Mouse (Mus musculus): ENCODE data around the gene Tgfbr3.

Gene Tgfbr3

DNA sequence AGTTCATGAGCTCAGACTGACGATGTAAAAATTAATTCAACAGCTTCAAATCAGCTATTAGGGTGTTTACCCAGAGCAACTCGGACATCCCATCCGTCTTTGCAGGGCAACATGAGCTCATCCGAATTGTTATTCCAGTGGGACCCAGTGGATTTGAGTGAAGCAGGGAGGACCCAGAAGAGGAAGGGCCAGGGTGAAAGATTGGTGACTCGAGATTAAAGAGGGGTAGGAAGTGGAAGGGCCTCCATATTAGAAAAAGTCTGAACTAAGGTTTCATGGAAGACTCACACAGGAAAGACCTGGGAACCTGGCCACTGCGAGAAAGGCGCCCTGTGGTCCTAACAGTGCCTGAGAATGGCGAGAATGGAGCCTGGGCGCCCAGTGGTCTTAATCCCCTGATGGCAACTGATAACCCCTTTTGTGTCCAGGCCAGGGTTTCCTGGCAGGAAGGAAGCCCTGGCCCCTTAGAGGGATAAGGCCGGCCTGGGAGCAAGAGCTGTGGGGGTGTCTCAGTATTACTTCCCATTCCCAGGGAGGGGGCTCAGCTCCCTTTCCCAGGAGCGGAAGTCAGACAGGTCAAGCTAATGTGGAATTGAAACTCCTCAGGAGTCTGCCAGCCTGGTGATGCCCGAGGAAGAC, 208.3 kb downstream of the Tgfbr3 start:
- DNase-seq (ENCODE audit: low spot score in 2 of 2): no peak

DNA sequence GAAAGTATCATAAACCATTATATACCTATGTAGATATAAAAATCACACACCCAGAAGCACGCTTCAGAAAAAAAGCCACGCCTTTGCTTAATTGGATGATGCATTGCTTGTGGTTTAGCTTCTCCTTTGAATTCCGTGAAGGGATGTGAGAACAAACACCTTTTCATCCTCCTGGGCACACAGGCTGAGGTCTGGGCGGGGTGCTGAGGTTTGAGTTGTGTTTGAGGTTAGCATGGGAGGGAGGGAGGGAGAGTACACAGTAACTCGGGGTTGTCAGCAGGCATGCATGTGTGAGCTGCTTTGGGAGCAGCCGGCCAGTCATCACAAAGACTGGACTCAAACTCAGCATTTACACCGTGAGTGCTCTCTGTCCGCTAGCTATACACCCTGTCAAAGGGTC, 209.5 kb downstream of the Tgfbr3 start:
- no peak for DNase-seq (ENCODE audit: low spot score in 2 of 2)

DNA sequence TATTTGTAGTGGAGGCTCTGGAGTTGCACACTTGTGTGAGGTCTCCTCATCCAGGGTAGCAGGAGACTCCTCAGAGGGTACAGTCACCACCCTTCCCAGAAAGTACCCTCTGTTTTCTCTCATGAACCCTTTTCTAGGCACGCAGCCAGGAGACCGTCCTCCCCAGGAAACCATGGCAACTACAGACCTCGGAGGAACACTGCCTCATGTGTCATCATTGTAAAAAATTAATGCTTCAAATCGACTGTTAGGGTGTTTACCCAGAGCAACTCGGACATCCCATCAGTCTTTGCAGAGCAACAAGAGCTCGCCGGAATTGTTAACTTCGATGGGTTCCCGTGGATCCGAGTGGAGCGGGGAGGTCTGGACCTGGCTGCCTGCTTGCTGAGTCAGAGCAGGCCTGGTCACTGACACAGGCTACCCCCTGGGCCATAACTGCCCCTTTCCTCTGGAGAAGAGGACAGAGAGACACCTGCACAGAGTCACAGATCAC, 210.2 kb downstream of the Tgfbr3 start:
- no peak for DNase-seq (ENCODE audit: low spot score in 2 of 2)

DNA sequence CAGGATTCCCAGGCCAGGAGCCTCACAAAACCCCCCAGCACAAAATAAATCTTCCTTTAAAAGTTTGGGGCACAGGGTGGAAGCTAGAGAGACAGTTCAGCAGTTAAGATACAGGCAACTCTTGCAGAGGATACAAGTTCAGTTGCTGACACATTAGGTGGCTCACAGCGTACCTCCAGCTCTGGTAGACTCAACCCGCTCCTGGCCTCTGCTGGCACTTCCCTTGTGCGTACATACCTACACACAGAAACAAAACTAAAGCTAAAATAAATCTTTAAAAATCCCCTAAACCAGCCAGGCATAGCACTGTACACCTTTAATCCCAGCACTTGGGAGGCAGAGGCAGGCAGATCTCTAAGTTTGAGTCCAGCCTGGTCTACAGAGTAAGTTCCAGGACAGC, 211.1 kb downstream of the Tgfbr3 start:
- no peak for DNase-seq (ENCODE audit: low spot score in 2 of 2)

GRCm38 (mm10) chr5:107077900-107078299, 211.5 kb downstream of the Tgfbr3 start:
- DNase-seq (ENCODE audit: low spot score in 2 of 2): no peak

- no peak for DNase-seq (ENCODE audit: low spot score in 2 of 2)
Observed at GRCm38 (mm10) chr5:107074980-107075583, 214.3 kb downstream of the Tgfbr3 start.

GRCm38 (mm10) chr5:107074350-107074749, 215.1 kb downstream of the Tgfbr3 start:
- DNase-seq (ENCODE audit: low spot score in 2 of 2): no peak

GRCm38 (mm10) chr5:107073536-107073935, 215.9 kb downstream of the Tgfbr3 start:
- no peak for DNase-seq (ENCODE audit: low spot score in 2 of 2)

GRCm38 (mm10) chr5:107068146-107068545, 221.3 kb downstream of the Tgfbr3 start:
- no peak for DNase-seq (ENCODE audit: low spot score in 2 of 2)

GRCm38 (mm10) chr5:107067531-107067930, 221.9 kb downstream of the Tgfbr3 start:
- no peak for DNase-seq (ENCODE audit: low spot score in 2 of 2)

DNA sequence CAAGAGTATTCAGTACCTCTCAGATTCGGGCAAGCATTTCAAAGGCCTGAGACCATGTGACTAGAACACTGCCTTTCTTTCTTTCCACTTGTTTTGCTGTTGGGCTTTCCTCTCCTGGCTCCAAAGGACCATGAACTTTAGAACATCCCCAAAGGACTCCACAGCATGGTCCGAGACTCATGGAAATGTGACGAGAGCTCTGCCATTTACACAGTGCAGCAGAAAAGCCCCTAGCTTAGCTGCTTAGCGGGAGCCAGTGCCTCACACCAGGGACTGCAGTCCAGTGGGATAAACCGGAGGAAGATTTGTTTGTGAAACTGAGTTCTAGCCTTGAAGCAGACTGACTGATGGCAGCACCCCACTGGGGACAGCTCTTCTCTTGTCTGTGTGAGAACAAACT, 224.5 kb downstream of the Tgfbr3 start:
- DNase-seq (ENCODE audit: low spot score in 2 of 2): no peak

- no peak for DNase-seq (ENCODE audit: low spot score in 2 of 2)
Observed at GRCm38 (mm10) chr5:107062229-107062852, 227.1 kb downstream of the Tgfbr3 start.

- DNase-seq (ENCODE audit: low spot score in 2 of 2): no peak
Observed at GRCm38 (mm10) chr5:107059514-107059913, 229.9 kb downstream of the Tgfbr3 start.

DNA sequence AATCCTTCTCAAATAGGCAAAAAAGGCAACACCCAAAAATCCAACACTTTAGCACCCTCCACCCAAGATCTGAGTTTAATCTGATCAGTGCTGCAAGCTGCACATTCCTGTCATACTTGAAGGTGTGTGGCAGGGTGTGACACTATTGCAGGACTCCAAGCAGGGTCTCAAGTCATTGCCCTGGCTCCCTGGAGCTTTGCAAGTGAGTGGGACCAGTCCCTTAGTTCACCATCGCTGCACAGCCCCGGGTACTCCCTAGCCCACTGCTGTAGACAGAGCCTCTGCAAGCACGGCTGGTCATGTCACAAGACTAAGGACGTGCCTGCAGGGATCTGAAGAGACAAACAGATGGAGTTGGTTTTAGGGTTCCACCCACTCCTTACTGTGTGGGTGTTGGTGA, 230.8 kb downstream of the Tgfbr3 start:
- DNase-seq (ENCODE audit: low spot score in 2 of 2): no peak
